Mouse (Mus musculus) cortical plate, adult 2 months (tissue): ENCODE results near the gene Gm1043.

Source experiments
- CTCF ChIP-seq: fragments of 200-500 bp; IDR thresholded peaks from 2 replicates; pipeline ENCODE4 v1.5.1; 2011; ENCODE audit warnings: mild to moderate bottlenecking, control low read depth, low read length; ENCODE audit not compliant: insufficient read depth; ENCODE audit errors: extremely low read depth
- POLR2A ChIP-seq: fragments of 200-500 bp; IDR thresholded peaks from 2 replicates; pipeline ENCODE4 v1.6.1; 2011; ENCODE audit warnings: mild to moderate bottlenecking, low read length, control low read depth; ENCODE audit not compliant: insufficient read depth; ENCODE audit errors: extremely low read depth

GRCm38 (mm10) chr5:37257243-37257642 lies 172.1 kb downstream of the Gm1043 start:
- TF ChIP-seq CTCF (no peak), POLR2A (no peak)
